Mouse (Mus musculus): ENCODE measurements around the gene Nbea. TPM values are rescaled to one million over a fixed set of nuclear protein-coding genes. Genes with fewer than 3 reads are reported as not detected.
A peak's percentile ranks its signal among the peaks of the same experiment; 100 is the strongest.

Nbea gene
- total and polyA plus RNA-seq, 2 experiments from 2014 or later: 6.0 to 17.3 TPM

GRCm38 (mm10) chr3:56126674-56127073, 56.8 kb downstream of the Nbea start:
- H3K4me1 ChIP-seq (ENCODE audit: control insufficient read depth, insufficient read depth): no peaks in the 10 kb centered on the region
- TF ChIP-seq EP300 (IDR thresholded peaks at IDR 0.05; ENCODE audit: low read depth): no peak
- no peak for TF ChIP-seq CTCF (IDR thresholded peaks at IDR 0.05; ENCODE audit: low read depth)
- no peak for ATAC-seq (ENCODE audit: insufficient read depth, low read depth)

GRCm38 (mm10) chr3:56116647-56117046, 66.9 kb downstream of the Nbea start:
- no peaks in the 10 kb centered on the region for H3K27me3 ChIP-seq (ENCODE audit: control insufficient read depth, insufficient read depth, low read length)
- H3K4me3 ChIP-seq (ENCODE audit: low read depth, low read length): no peak overlapping the region
- ATAC-seq (ENCODE audit: insufficient read depth, low read depth): no peak

More at GRCm38 (mm10) chr3:56126674-56127073, 56.8 kb downstream of the Nbea start:
- Histone ChIP-seq H3K27me3 (ENCODE audit: control insufficient read depth, insufficient read depth, low read length) (no peaks in the 10 kb centered on the region), H3K36me3 (replicated peaks; ENCODE audit: control insufficient read depth, insufficient read depth, low read length) (0 out of 2 replicates have a peak, but pooled peaks cover 5% of the 10 kb centered on the region), H3K9ac (replicated peaks; ENCODE audit: low read depth, low read length) (no peak overlapping the region), H3K4me2 (ENCODE audit: low read depth, low read length) (no peak overlapping the region), H3K4me3 (ENCODE audit: low read depth, low read length) (no peak overlapping the region), H3K27ac (ENCODE audit: low read depth) (no peak overlapping the region), H3K9me3 (replicated peaks; ENCODE audit: control insufficient read depth, low read length) (peaks cover 8% of the 10 kb centered on the region)
- DNase-seq (ENCODE audit: low spot score): no peak
- 74% methylated on average over 3 of the region's 3 CpGs for WGBS

GRCm38 (mm10) chr3:56108101-56108500, 75.4 kb downstream of the Nbea start:
- Histone ChIP-seq H3K4me3 (ENCODE audit: low read depth, low read length) (no peak overlapping the region), H3K27ac (ENCODE audit: low read depth) (no peak overlapping the region), H3K4me1 (ENCODE audit: control insufficient read depth, insufficient read depth) (no peaks in the 10 kb centered on the region), H3K9me3 (replicated peaks; ENCODE audit: control insufficient read depth, low read length) (no peaks in the 10 kb centered on the region), H3K36me3 (replicated peaks; ENCODE audit: control insufficient read depth, insufficient read depth, low read length) (no peaks in the 10 kb centered on the region), H3K27me3 (ENCODE audit: control insufficient read depth, insufficient read depth, low read length) (no peaks in the 10 kb centered on the region), H3K4me2 (ENCODE audit: low read depth, low read length) (no peak overlapping the region), H3K9ac (replicated peaks; ENCODE audit: low read depth, low read length) (no peak overlapping the region)
- TF ChIP-seq EP300 (IDR thresholded peaks at IDR 0.05; ENCODE audit: low read depth) (no peak), CTCF (IDR thresholded peaks at IDR 0.05; ENCODE audit: low read depth) (no peak)
- ATAC-seq (ENCODE audit: insufficient read depth, low read depth) (no peak), DNase-seq (ENCODE audit: low spot score) (no peak)
- WGBS: 76% methylated on average over 2 of the region's 2 CpGs

More at GRCm38 (mm10) chr3:56116647-56117046, 66.9 kb downstream of the Nbea start:
- no peak overlapping the region for H3K9ac ChIP-seq (replicated peaks; ENCODE audit: low read depth, low read length)
- 0 out of 2 replicates have a peak, but pooled peaks cover 8% of the 10 kb centered on the region for H3K36me3 ChIP-seq (replicated peaks; ENCODE audit: control insufficient read depth, insufficient read depth, low read length)
- TF ChIP-seq EP300 (IDR thresholded peaks at IDR 0.05; ENCODE audit: low read depth) (no peak), CTCF (IDR thresholded peaks at IDR 0.05; ENCODE audit: low read depth) (no peak)
- no peak overlapping the region for H3K27ac ChIP-seq (ENCODE audit: low read depth)
- no peak overlapping the region for H3K4me2 ChIP-seq (ENCODE audit: low read depth, low read length)
- no peak for DNase-seq (ENCODE audit: low spot score)
- H3K9me3 ChIP-seq (replicated peaks; ENCODE audit: control insufficient read depth, low read length): 0 out of 2 replicates have a peak, but pooled peaks cover 3% of the 10 kb centered on the region
- H3K4me1 ChIP-seq (ENCODE audit: control insufficient read depth, insufficient read depth): no peaks in the 10 kb centered on the region

- TF ChIP-seq EP300 (IDR thresholded peaks at IDR 0.05; ENCODE audit: low read depth) (no peak), CTCF (IDR thresholded peaks at IDR 0.05; ENCODE audit: low read depth) (no peak)
- ATAC-seq (ENCODE audit: insufficient read depth, low read depth): no peak
- H3K9me3 ChIP-seq (replicated peaks; ENCODE audit: control insufficient read depth, low read length): no peaks in the 10 kb centered on the region
Measured at GRCm38 (mm10) chr3:56097105-56097504, 86.4 kb downstream of the Nbea start.

GRCm38 (mm10) chr3:56079015-56079612, 104.4 kb downstream of the Nbea start:
- Histone ChIP-seq H3K4me1 (ENCODE audit: control insufficient read depth, insufficient read depth) (no peaks in the 10 kb centered on the region), H3K36me3 (replicated peaks; ENCODE audit: control insufficient read depth, insufficient read depth, low read length) (no peaks in the 10 kb centered on the region), H3K9me3 (replicated peaks; ENCODE audit: control insufficient read depth, low read length) (no peaks in the 10 kb centered on the region), H3K4me3 (ENCODE audit: low read depth, low read length) (no peak overlapping the region), H3K27ac (ENCODE audit: low read depth) (no peak overlapping the region), H3K27me3 (ENCODE audit: control insufficient read depth, insufficient read depth, low read length) (no peaks in the 10 kb centered on the region), H3K4me2 (ENCODE audit: low read depth, low read length) (no peak overlapping the region), H3K9ac (replicated peaks; ENCODE audit: low read depth, low read length) (no peak overlapping the region)
- no peak for TF ChIP-seq EP300 (IDR thresholded peaks at IDR 0.05; ENCODE audit: low read depth)
- peak; percentile 63 for TF ChIP-seq CTCF (IDR thresholded peaks at IDR 0.05; ENCODE audit: low read depth)
- ATAC-seq (ENCODE audit: insufficient read depth, low read depth): no peak
- WGBS: 85% methylated on average over 1 of the region's 1 CpGs
- DNase-seq (ENCODE audit: low spot score): no peak

More at GRCm38 (mm10) chr3:56097105-56097504, 86.4 kb downstream of the Nbea start:
- H3K27me3 ChIP-seq (ENCODE audit: control insufficient read depth, insufficient read depth, low read length): no peaks in the 10 kb centered on the region
- no peak overlapping the region for H3K9ac ChIP-seq (replicated peaks; ENCODE audit: low read depth, low read length)
- WGBS: 41% methylated on average over 5 of the region's 5 CpGs
- H3K36me3 ChIP-seq (replicated peaks; ENCODE audit: control insufficient read depth, insufficient read depth, low read length): no peaks in the 10 kb centered on the region
- H3K4me2 ChIP-seq (ENCODE audit: low read depth, low read length): no peak overlapping the region
- no peak for DNase-seq (ENCODE audit: low spot score)
- H3K4me1 ChIP-seq (ENCODE audit: control insufficient read depth, insufficient read depth): peaks cover 5% of the 10 kb centered on the region; the same call in 1 of the 2 replicates
- H3K27ac ChIP-seq (ENCODE audit: low read depth): peak overlapping the region; percentile 51
- no peak overlapping the region for H3K4me3 ChIP-seq (ENCODE audit: low read depth, low read length)

GRCm38 (mm10) chr3:56067849-56068248, 115.7 kb downstream of the Nbea start:
- Histone ChIP-seq H3K4me2 (ENCODE audit: low read depth, low read length) (no peak overlapping the region), H3K9ac (replicated peaks; ENCODE audit: low read depth, low read length) (no peak overlapping the region), H3K27me3 (ENCODE audit: control insufficient read depth, insufficient read depth, low read length) (no peaks in the 10 kb centered on the region), H3K27ac (ENCODE audit: low read depth) (no peak overlapping the region), H3K4me1 (ENCODE audit: control insufficient read depth, insufficient read depth) (peaks cover 12% of the 10 kb centered on the region; the same call in 1 of the 2 replicates), H3K36me3 (replicated peaks; ENCODE audit: control insufficient read depth, insufficient read depth, low read length) (no peaks in the 10 kb centered on the region), H3K9me3 (replicated peaks; ENCODE audit: control insufficient read depth, low read length) (no peaks in the 10 kb centered on the region), H3K4me3 (ENCODE audit: low read depth, low read length) (no peak overlapping the region)
- no peak for TF ChIP-seq EP300 (IDR thresholded peaks at IDR 0.05; ENCODE audit: low read depth)
- TF ChIP-seq CTCF (IDR thresholded peaks at IDR 0.05; ENCODE audit: low read depth): no peak
- WGBS: 52% methylated on average over 6 of the region's 6 CpGs
- ATAC-seq (ENCODE audit: insufficient read depth, low read depth) (no peak), DNase-seq (ENCODE audit: low spot score) (no peak)

Measured in heart, postnatal 0 days (tissue).